Mouse (Mus musculus) hindbrain, embryonic 11.5 days (tissue): ENCODE measurements around the gene Mrvi1. TPM values are rescaled to one million over a fixed set of nuclear protein-coding genes. Genes with fewer than 3 reads are reported as not detected.

Source experiments
- ATAC-seq: fragments of 200-750 bp; cut with Nextera tagmentation; 2 replicates; pipeline ENCODE4 v1.8.0; 2017; ENCODE audit warnings: mild to moderate bottlenecking, moderate TSS enrichment, moderate library complexity; ENCODE audit not compliant: low FRiP score
- DNase-seq: peaks from one replicate; pipeline ENCODE4 v3.0.0-alpha.2; 2015; ENCODE audit warnings: low spot score
- H3K27ac ChIP-seq: fragments of 300-500 bp; sonication (generic); 2 replicates; pipeline ENCODE4 v1.5.1; 2014; ENCODE audit warnings: mild to moderate bottlenecking, low read depth, low read length
- H3K27me3 ChIP-seq: fragments of 300-500 bp; sonication (generic); 2 replicates; pipeline ENCODE4 v1.6.1; 2014; ENCODE audit warnings: mild to moderate bottlenecking, low read length, moderate library complexity, mixed read lengths; ENCODE audit not compliant: control insufficient read depth, insufficient read depth
- H3K36me3 ChIP-seq: fragments of 300-500 bp; sonication (generic); 2 replicates; pipeline ENCODE4 v1.6.1; 2014; ENCODE audit warnings: mild to moderate bottlenecking, low read length, moderate library complexity, mixed read lengths; ENCODE audit not compliant: control insufficient read depth, insufficient read depth
- H3K4me1 ChIP-seq: fragments of 300-500 bp; sonication (generic); replicated peaks from 2 replicates; pipeline ENCODE4 v1.6.1; 2014; ENCODE audit warnings: low read length, mixed read lengths; ENCODE audit not compliant: control insufficient read depth, insufficient read depth
- H3K4me2 ChIP-seq: fragments of 300-500 bp; sonication (generic); replicated peaks from 2 replicates; pipeline ENCODE4 v1.6.1; 2014; ENCODE audit warnings: mild to moderate bottlenecking, low read depth, low read length
- H3K4me3 ChIP-seq: fragments of 300-500 bp; sonication (generic); 2 replicates; pipeline ENCODE4 v1.5.1; 2014; ENCODE audit warnings: low read depth, low read length
- H3K9ac ChIP-seq: fragments of 300-500 bp; sonication (generic); 2 replicates; pipeline ENCODE4 v1.6.1; 2014; ENCODE audit warnings: low read depth, low read length
- H3K9me3 ChIP-seq: fragments of 300-500 bp; sonication (generic); 2 replicates; pipeline ENCODE4 v1.6.1; 2016; ENCODE audit warnings: low read length; ENCODE audit not compliant: control insufficient read depth
- WGBS: fragments of 180-500 bp; shearing (Covaris S2); extraction: QIAGEN DNeasy Blood & Tissue Kit; methylation state at CpG from one replicate; pipeline ENCODE4 v1.1.7; 2014; 5-methylcytosine and 5-hydroxymethylcytosine counted together
- polyA plus RNA-seq: library from polyadenylated mRNA; unstranded; fragments of >200 nt; fragmentation: Nextera tagmentation; extraction: Ambion mirVana; gene quantifications from 2 replicates; pipeline ENCODE4 v1.2.1, GENCODE M21; 2014

The Mrvi1 gene
- polyA plus RNA-seq, 1 experiment from 2014 or later: 1.4 TPM

DNA sequence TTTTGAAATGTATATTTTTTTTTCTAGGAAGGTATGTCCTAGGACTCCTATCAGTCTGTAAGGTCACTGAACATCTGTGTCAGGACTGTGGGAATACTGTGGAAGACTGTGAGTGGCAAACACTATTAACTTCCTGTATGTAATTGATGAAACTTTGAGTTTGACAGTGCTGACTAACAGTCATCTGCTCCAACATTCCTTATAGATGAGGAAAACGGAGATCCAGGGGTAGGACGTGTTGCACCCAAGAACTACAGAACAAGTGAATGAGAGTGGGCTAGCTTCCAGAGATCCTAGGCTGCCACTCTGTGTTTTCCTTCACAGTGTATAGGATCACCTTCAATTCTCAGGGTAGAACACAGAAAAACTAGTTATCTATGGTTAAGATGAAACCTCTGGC lies 134.9 kb downstream of the Mrvi1 start:
- 84% methylated on average over 2 of the region's 2 CpGs for WGBS
- no peaks in the 10 kb centered on the region for H3K36me3 ChIP-seq
- no peaks in the 10 kb centered on the region for H3K4me1 ChIP-seq
- ATAC-seq (no peak), DNase-seq (no peak)
- H3K4me3 ChIP-seq: no peak overlapping the region
- no peak overlapping the region for H3K27ac ChIP-seq
- no peaks in the 10 kb centered on the region for H3K27me3 ChIP-seq
- no peaks in the 10 kb centered on the region for H3K9me3 ChIP-seq
- H3K9ac ChIP-seq: no peak overlapping the region
- H3K4me2 ChIP-seq: no peak overlapping the region

DNA sequence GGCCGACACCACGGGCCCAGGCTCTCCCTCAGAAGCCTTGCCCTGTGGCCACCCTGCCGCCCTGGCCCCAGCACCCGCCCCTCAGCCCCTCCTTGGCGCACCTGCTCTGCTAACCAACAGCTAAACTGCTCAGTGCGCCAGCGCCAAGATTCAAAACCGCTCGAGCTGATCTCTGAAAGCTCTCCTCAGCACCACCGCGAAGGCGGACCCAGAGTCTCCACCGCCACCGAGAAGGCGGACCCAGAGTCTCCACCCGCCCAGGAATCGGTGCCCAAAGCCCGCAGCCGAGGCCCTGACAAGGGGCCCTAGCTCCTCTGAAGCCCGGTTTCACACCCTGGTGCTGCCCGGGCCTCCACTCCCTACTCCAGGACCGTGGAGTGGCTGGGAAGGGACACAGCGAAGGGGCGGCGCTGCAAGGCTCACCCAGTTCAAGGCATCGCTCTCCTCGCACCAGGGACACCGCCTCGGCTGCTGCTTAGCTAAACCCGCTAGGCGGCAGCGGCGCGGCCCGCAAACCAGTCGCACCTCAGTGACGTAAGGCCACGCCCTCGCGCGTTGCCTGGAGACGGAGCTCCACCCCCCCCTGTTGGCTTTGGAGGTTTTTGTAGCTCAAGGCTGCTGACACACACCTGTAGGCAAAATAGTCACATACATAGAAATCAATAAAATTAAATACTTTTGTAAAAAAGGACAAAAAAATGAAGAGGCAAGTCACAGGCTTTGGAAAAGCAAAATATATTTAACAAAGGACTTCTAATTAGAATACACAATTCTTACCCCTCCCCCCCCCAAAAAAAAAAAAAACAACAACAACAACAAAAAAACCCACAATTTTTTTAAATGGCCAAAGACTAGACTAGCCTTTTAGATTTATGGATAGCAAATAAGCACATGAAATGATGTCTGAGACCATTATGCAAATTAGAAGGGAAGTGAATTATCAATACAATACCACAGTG lies 138.1 kb downstream of the Mrvi1 start, which contains the start of gene Rnf141:
Rnf141 (minus strand) TSS at position 542 of the 959 bp plus-strand sequence.
- H3K27ac ChIP-seq: peak within 1 kb of the TSS; percentile 76
- peak within 1 kb of the TSS; percentile 77 for H3K4me3 ChIP-seq
- H3K27me3 ChIP-seq: no peaks in the 10 kb centered on the region
- no peaks in the 10 kb centered on the region for H3K36me3 ChIP-seq
- peak; percentile 96 for DNase-seq
- peak within 1 kb of the TSS; percentile 89 for H3K9ac ChIP-seq
- H3K4me1 ChIP-seq: no peaks in the 10 kb centered on the region
- under 1% methylated on average over 41 of the region's 42 CpGs for WGBS
- H3K4me2 ChIP-seq: peak within 1 kb of the TSS; percentile 87
- H3K9me3 ChIP-seq: no peaks in the 10 kb centered on the region
- ATAC-seq: peak; percentile 96

- H3K4me1 ChIP-seq: no peaks in the 10 kb centered on the region
- no peak for ATAC-seq
- H3K27ac ChIP-seq: no peak overlapping the region
- 77% methylated on average over 4 of the region's 4 CpGs for WGBS
- no peaks in the 10 kb centered on the region for H3K36me3 ChIP-seq
- H3K4me3 ChIP-seq: no peak overlapping the region
- H3K27me3 ChIP-seq: no peaks in the 10 kb centered on the region
- H3K4me2 ChIP-seq: no peak overlapping the region
- no peak for DNase-seq
- H3K9ac ChIP-seq: no peak overlapping the region
- no peaks in the 10 kb centered on the region for H3K9me3 ChIP-seq
These were observed 141.9 kb downstream of the Mrvi1 start for GRCm38 (mm10) chr7:110840332-110840731.

- DNase-seq: no peak
These were observed 147.7 kb downstream of the Mrvi1 start for GRCm38 (mm10) chr7:110834522-110834921.

GRCm38 (mm10) chr7:110834018-110834417 lies 148.2 kb downstream of the Mrvi1 start:
- 94% methylated on average over 1 of the region's 1 CpGs for WGBS
- DNase-seq: no peak

More at GRCm38 (mm10) chr7:110834522-110834921, 147.7 kb downstream of the Mrvi1 start:
- WGBS: 66% methylated on average over 3 of the region's 3 CpGs
- H3K9ac ChIP-seq: no peak overlapping the region
- no peak overlapping the region for H3K4me3 ChIP-seq
- no peak overlapping the region for H3K4me2 ChIP-seq
- ATAC-seq: no peak
- no peaks in the 10 kb centered on the region for H3K4me1 ChIP-seq
- H3K27ac ChIP-seq: no peak overlapping the region
- H3K36me3 ChIP-seq: no peaks in the 10 kb centered on the region
- H3K27me3 ChIP-seq: no peaks in the 10 kb centered on the region
- no peaks in the 10 kb centered on the region for H3K9me3 ChIP-seq

GRCm38 (mm10) chr7:110833024-110833423 lies 149.2 kb downstream of the Mrvi1 start:
- Histone ChIP-seq H3K4me1 (no peaks in the 10 kb centered on the region), H3K27me3 (no peaks in the 10 kb centered on the region), H3K9me3 (no peaks in the 10 kb centered on the region), H3K9ac (no peak overlapping the region), H3K36me3 (no peaks in the 10 kb centered on the region), H3K4me2 (no peak overlapping the region), H3K27ac (no peak overlapping the region), H3K4me3 (no peak overlapping the region)
- ATAC-seq: no peak
- WGBS: 93% methylated on average over 1 of the region's 1 CpGs
- DNase-seq: no peak

More at GRCm38 (mm10) chr7:110834018-110834417, 148.2 kb downstream of the Mrvi1 start:
- Histone ChIP-seq H3K27me3 (no peaks in the 10 kb centered on the region), H3K4me3 (no peak overlapping the region), H3K9ac (no peak overlapping the region), H3K36me3 (no peaks in the 10 kb centered on the region), H3K4me1 (no peaks in the 10 kb centered on the region), H3K9me3 (no peaks in the 10 kb centered on the region), H3K27ac (no peak overlapping the region), H3K4me2 (no peak overlapping the region)
- ATAC-seq: no peak

DNA sequence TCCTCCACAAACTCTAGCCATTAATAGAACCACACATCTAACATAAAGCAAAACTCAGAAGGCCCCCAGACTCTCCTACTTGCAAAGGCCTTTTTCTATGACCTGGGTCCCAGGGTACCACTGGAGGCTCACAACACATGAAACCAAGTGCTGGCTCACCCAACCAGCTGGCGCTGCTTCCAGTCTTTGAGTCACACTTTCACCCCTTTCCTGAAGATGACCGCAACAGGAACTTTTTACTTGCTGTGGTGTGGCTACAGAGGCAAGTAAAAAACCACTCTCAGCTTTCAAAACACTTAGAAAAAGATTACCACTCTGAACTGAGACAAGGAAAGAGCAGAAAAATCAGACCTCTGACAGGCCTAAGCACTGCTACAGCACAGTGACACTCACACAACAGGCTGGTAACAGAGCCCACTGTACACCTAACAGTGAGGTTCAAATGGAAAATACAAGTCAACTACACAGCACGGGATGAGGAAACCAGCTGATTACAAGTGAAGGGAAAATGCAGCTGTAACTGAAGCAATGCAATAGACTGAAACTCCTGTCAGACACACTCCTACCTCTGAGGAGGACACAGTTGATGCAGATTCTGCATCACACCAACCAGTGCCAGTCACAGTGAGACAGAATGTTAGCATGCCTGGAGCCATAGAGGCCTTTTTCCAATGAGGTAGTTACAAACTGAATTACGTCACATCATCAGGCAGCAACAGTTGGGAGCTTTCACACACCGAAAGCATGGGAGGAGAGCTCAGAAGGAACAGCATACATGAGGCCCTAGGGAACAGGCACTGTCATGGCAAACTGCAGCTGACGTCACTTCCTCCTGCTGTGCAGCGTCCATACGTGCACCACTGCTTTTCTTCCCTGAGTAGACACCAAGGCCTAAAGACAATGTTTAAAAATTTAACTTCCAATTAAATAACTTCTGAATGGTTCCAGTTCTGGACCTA lies 158.0 kb downstream of the Mrvi1 start:
- 93% methylated on average over 8 of the region's 8 CpGs for WGBS
- Histone ChIP-seq H3K9me3 (no peaks in the 10 kb centered on the region), H3K27ac (no peak overlapping the region), H3K4me3 (no peak overlapping the region), H3K9ac (no peak overlapping the region), H3K4me2 (no peak overlapping the region), H3K27me3 (no peaks in the 10 kb centered on the region), H3K36me3 (no peaks in the 10 kb centered on the region), H3K4me1 (no peaks in the 10 kb centered on the region)
- DNase-seq (no peak), ATAC-seq (no peak)

GRCm38 (mm10) chr7:110823593-110823992 lies 158.7 kb downstream of the Mrvi1 start:
- no peak overlapping the region for H3K9ac ChIP-seq
- H3K27me3 ChIP-seq: no peaks in the 10 kb centered on the region
- no peaks in the 10 kb centered on the region for H3K9me3 ChIP-seq
- H3K36me3 ChIP-seq: no peaks in the 10 kb centered on the region
- no peak for DNase-seq
- no peak overlapping the region for H3K4me2 ChIP-seq
- ATAC-seq: no peak
- H3K4me3 ChIP-seq: no peak overlapping the region
- WGBS: 84% methylated on average over 4 of the region's 4 CpGs
- H3K27ac ChIP-seq: no peak overlapping the region
- no peaks in the 10 kb centered on the region for H3K4me1 ChIP-seq
